Mouse (Mus musculus) midbrain, embryonic 15.5 days (tissue): ENCODE data around the gene 1700025G04Rik. TPM values are rescaled to one million over a fixed set of nuclear protein-coding genes. Genes with fewer than 3 reads are reported as not detected.

Experiments
- ATAC-seq: fragments of 200-750 bp; cut with Nextera tagmentation; replicated peaks from 2 replicates; pipeline ENCODE4 v1.8.0; 2017; ENCODE audit warnings: moderate TSS enrichment
- H3K27ac ChIP-seq: fragments of 300-500 bp; sonication (generic); 2 replicates; pipeline ENCODE4 v1.5.1; 2015; ENCODE audit warnings: mild to moderate bottlenecking, inconsistent platforms
- H3K27me3 ChIP-seq: fragments of 300-500 bp; sonication (generic); replicated peaks from 2 replicates; pipeline ENCODE4 v1.6.1; 2015; ENCODE audit warnings: inconsistent platforms
- H3K36me3 ChIP-seq: fragments of 300-500 bp; sonication (generic); replicated peaks from 2 replicates; pipeline ENCODE4 v1.6.1; 2015; ENCODE audit warnings: inconsistent platforms
- H3K4me1 ChIP-seq: fragments of 300-500 bp; sonication (generic); 2 replicates; pipeline ENCODE4 v1.6.1; 2015; ENCODE audit warnings: inconsistent platforms
- H3K4me2 ChIP-seq: fragments of 300-500 bp; sonication (generic); 2 replicates; pipeline ENCODE4 v1.6.1; 2015; ENCODE audit warnings: inconsistent platforms, mild to moderate bottlenecking, moderate library complexity
- H3K4me3 ChIP-seq: fragments of 300-500 bp; sonication (generic); 2 replicates; pipeline ENCODE4 v1.5.1; 2015; ENCODE audit warnings: mild to moderate bottlenecking, inconsistent platforms
- H3K9ac ChIP-seq: fragments of 300-500 bp; sonication (generic); 2 replicates; pipeline ENCODE4 v1.6.1; 2015; ENCODE audit warnings: mild to moderate bottlenecking, inconsistent platforms
- H3K9me3 ChIP-seq: fragments of 300-500 bp; sonication (generic); 2 replicates; pipeline ENCODE4 v1.6.1; 2016; ENCODE audit warnings: inconsistent platforms
- WGBS: fragments of 180-500 bp; shearing (Covaris S2); methylation state at CpG from one replicate; pipeline ENCODE4 v1.1.7; 2015; ENCODE audit warnings: mixed read lengths; 5-methylcytosine and 5-hydroxymethylcytosine counted together
- polyA plus RNA-seq: library from polyadenylated mRNA; unstranded; fragments of >200 nt; fragmentation: Nextera tagmentation; extraction: Ambion mirVana; gene quantifications from 2 replicates; pipeline ENCODE4 v1.2.1, GENCODE M21; 2015

Gene 1700025G04Rik
- polyA plus RNA-seq, 1 experiment from 2014 or later: 34.6 TPM

DNA sequence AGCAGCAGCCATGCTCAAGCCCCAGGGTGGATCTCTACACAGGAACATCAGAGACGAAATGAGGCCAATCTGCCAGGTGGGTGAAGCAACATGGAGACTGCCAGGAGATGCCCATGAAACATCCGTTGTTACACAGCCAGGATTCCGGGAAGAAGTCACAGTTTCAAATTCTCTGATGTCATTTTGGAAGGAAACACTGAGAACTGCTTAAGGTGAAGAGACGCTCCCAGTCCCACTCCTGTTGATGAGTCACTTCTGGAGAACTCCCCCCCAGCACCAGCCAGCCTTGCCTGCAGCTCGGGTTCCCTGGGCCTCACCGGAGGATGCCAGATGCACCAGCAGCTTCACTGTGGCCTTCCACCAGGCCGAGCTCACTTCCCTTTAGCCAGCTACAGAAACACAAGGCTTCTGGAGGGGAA, 90.5 kb downstream of the 1700025G04Rik start:
- WGBS: 79% methylated on average over 7 of the region's 7 CpGs
- ATAC-seq: no peak
- Histone ChIP-seq H3K9ac (no peak overlapping the region), H3K4me3 (no peak overlapping the region), H3K4me2 (no peak overlapping the region), H3K9me3 (no peaks in the 10 kb centered on the region), H3K36me3 (no peaks in the 10 kb centered on the region), H3K27me3 (no peaks in the 10 kb centered on the region), H3K4me1 (peaks cover 19% of the 10 kb centered on the region), H3K27ac (no peak overlapping the region)

DNA sequence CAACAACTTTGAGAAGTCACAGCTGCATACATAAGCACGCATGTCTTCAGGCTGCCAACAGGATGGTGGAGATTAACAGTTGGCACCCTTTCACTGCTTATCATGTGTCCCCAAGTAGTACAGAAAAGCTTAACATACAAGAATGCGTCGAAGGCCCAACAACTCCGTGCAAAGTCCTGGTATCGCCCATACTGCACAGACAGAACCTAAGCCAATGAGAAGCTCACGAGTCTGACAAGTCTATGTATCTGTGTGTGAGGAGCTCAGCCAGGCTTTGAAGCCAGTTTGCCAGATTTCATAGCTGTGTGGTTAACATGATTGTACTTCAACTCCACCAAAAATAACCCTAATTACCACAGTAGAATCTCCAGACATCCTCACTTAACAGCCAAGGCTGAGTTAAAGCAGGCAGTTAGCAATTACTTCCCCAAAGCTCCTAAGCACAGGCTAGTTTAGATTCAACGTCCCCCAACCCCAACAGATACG, 91.2 kb downstream of the 1700025G04Rik start:
- no peaks in the 10 kb centered on the region for H3K9me3 ChIP-seq
- WGBS: 79% methylated on average over 8 of the region's 8 CpGs
- no peak for ATAC-seq
- H3K27ac ChIP-seq: no peak overlapping the region
- peaks cover 17% of the 10 kb centered on the region for H3K4me1 ChIP-seq
- no peak overlapping the region for H3K4me2 ChIP-seq
- no peak overlapping the region for H3K9ac ChIP-seq
- no peaks in the 10 kb centered on the region for H3K27me3 ChIP-seq
- H3K4me3 ChIP-seq: no peak overlapping the region
- H3K36me3 ChIP-seq: no peaks in the 10 kb centered on the region

- Histone ChIP-seq H3K27ac (no peak overlapping the region), H3K4me1 (peaks cover 15% of the 10 kb centered on the region), H3K36me3 (no peaks in the 10 kb centered on the region), H3K4me2 (no peak overlapping the region), H3K27me3 (no peaks in the 10 kb centered on the region), H3K9ac (no peak overlapping the region), H3K4me3 (no peak overlapping the region), H3K9me3 (no peaks in the 10 kb centered on the region)
- no peak for ATAC-seq
- WGBS: 92% methylated on average over 7 of the region's 7 CpGs
Measured at GRCm38 (mm10) chr1:151997591-151997990, 92.3 kb downstream of the 1700025G04Rik start.

DNA sequence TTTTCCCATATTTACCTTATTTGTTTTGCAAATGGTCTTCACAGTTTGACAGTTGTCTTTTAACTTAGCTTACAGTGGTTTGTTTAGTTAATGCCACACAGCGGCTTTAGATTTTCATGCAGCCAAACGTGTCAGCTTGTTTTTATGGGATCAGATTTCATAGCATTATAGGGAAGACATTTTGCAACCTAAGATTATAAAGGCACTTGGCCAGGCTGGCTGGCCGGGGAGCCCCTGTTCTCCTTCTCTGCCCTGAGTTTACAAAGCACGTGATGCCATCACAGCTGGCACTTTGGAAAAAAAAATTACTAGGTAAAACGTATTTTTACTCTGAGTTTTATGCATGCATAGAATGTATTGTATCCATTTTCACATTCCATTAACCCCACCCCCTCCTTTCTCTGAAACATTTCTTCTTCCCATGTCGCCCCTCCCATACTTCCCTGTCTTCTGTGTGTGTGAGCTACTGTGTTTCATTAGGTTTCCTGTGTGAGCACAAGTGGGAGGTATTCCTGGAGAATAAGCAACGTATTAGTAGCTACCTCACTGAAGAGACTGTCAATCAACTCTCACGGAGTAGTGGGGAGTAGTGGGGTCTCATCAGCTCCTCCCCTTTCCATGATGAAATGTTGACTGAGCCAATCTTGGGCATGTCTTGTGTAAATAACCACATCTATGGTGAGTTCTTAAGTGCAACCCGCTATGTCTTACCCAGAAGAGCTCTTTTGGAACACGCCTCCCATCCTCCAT, 93.8 kb downstream of the 1700025G04Rik start:
- Histone ChIP-seq H3K9ac (no peak overlapping the region), H3K4me2 (no peak overlapping the region), H3K27ac (no peak overlapping the region), H3K36me3 (no peaks in the 10 kb centered on the region), H3K27me3 (no peaks in the 10 kb centered on the region), H3K4me1 (peaks cover 15% of the 10 kb centered on the region), H3K9me3 (no peaks in the 10 kb centered on the region), H3K4me3 (no peak overlapping the region)
- no peak for ATAC-seq
- WGBS: 70% methylated on average over 10 of the region's 10 CpGs

DNA sequence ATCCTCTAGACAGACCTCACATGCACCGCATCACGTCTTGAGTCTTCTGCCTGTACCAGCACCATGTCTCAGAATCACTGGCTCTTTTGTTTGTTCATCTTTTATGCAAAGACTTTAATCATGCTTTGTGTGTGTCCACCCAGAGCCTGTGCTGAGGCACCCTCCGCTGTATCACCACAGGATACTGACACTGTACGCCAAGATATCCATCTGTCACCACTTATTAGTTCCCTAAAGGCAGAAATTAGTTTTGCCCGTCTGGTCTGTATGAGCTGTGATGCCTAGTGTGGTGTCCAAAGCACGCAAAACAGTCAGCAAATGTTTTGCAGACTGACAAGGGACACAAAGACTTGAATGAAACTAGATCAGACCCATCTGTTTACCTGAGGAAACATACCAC, 95.7 kb downstream of the 1700025G04Rik start:
- Histone ChIP-seq H3K4me2 (no peak overlapping the region), H3K36me3 (no peaks in the 10 kb centered on the region), H3K4me1 (peaks cover 10% of the 10 kb centered on the region), H3K27me3 (no peaks in the 10 kb centered on the region), H3K9ac (no peak overlapping the region), H3K9me3 (no peaks in the 10 kb centered on the region), H3K27ac (peak overlapping the region; percentile 50; the same call in 1 of the 2 replicates), H3K4me3 (no peak overlapping the region)
- ATAC-seq: no peak
- WGBS: 36% methylated on average over 6 of the region's 6 CpGs

DNA sequence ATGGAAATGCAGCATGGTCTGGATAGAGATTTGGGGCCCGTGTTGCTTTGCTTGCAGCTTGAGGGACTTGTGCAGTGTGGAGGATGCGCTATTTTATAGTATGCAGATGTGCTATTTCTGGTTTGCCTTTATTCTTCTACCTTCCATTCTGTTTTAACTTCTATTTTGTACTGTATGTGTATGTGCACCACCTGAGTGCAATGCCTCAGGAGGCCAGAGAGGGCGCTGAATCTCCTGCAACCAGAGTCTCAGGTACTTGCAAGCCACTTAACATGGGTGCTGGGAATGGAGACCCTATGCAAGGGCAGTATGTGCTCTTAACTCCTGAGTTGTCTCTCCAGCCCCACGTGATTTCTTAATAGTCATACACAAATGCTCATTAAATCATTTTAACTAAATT, 98.4 kb downstream of the 1700025G04Rik start:
- no peak overlapping the region for H3K4me3 ChIP-seq
- no peak overlapping the region for H3K9ac ChIP-seq
- H3K27ac ChIP-seq: no peak overlapping the region
- no peaks in the 10 kb centered on the region for H3K9me3 ChIP-seq
- H3K36me3 ChIP-seq: no peaks in the 10 kb centered on the region
- no peak for ATAC-seq
- no peaks in the 10 kb centered on the region for H3K27me3 ChIP-seq
- no peak overlapping the region for H3K4me2 ChIP-seq
- 89% methylated on average over 4 of the region's 4 CpGs for WGBS
- H3K4me1 ChIP-seq: peaks cover 4% of the 10 kb centered on the region

- no peak for ATAC-seq
- Histone ChIP-seq H3K27me3 (no peaks in the 10 kb centered on the region), H3K4me3 (no peak overlapping the region), H3K36me3 (no peaks in the 10 kb centered on the region), H3K9me3 (no peaks in the 10 kb centered on the region), H3K4me2 (no peak overlapping the region), H3K27ac (no peak overlapping the region), H3K9ac (no peak overlapping the region), H3K4me1 (peaks cover 10% of the 10 kb centered on the region)
- WGBS: 88% methylated on average over 4 of the region's 4 CpGs
Measured at GRCm38 (mm10) chr1:151990615-151991014, 99.3 kb downstream of the 1700025G04Rik start.

DNA sequence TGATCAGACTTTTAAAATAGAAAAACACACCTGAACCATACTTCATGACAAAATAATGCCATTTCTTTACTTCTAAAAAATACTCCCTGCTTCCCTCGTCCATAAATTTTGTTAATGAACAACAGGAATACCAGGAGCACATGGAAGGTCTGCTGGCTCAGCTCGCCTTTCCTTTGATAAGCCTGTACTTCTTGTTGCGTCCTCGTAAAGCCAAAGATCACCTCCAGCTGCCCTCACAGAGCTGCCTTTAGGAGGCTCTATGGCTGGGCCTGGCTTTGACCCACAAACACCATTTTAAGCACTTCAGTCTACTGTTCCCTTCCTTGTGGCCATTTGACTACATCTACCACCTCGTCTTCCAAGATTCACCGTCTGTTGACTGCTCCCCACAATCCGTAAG, 101.2 kb downstream of the 1700025G04Rik start:
- H3K36me3 ChIP-seq: no peaks in the 10 kb centered on the region
- H3K9me3 ChIP-seq: no peaks in the 10 kb centered on the region
- H3K4me3 ChIP-seq: no peak overlapping the region
- H3K9ac ChIP-seq: no peak overlapping the region
- peaks cover 24% of the 10 kb centered on the region for H3K4me1 ChIP-seq
- H3K27ac ChIP-seq: no peak overlapping the region
- no peak overlapping the region for H3K4me2 ChIP-seq
- no peak for ATAC-seq
- WGBS: 92% methylated on average over 7 of the region's 7 CpGs
- H3K27me3 ChIP-seq: no peaks in the 10 kb centered on the region

DNA sequence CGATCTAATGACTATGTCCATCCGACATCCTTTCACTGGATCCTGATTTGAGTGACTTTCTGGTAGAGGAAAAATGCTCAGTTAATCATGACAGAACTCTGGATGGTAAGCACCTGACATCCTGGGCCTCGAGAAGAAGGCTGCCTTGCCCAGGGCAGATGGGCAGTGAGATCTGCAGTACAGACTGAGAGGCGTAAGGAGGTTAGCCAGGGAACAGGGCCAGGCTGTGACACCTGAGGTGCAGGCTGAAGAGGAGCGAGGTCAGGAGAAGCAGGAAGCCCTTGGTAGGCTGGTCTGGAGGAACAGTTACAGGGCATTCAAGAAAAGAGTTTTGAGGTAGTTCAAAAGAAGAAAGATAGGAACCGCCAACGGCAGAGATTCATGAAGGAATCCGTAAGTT, 101.9 kb downstream of the 1700025G04Rik start:
- ATAC-seq: no peak
- no peaks in the 10 kb centered on the region for H3K36me3 ChIP-seq
- H3K27me3 ChIP-seq: no peaks in the 10 kb centered on the region
- no peak overlapping the region for H3K9ac ChIP-seq
- WGBS: 86% methylated on average over 8 of the region's 8 CpGs
- H3K9me3 ChIP-seq: no peaks in the 10 kb centered on the region
- no peak overlapping the region for H3K4me3 ChIP-seq
- no peak overlapping the region for H3K4me2 ChIP-seq
- no peak overlapping the region for H3K27ac ChIP-seq
- H3K4me1 ChIP-seq: peaks cover 25% of the 10 kb centered on the region

GRCm38 (mm10) chr1:151986024-151986778, 103.7 kb downstream of the 1700025G04Rik start:
- Histone ChIP-seq H3K27ac (no peak overlapping the region), H3K4me1 (peaks cover 25% of the 10 kb centered on the region), H3K9me3 (no peaks in the 10 kb centered on the region), H3K9ac (no peak overlapping the region), H3K4me3 (no peak overlapping the region), H3K36me3 (no peaks in the 10 kb centered on the region), H3K27me3 (no peaks in the 10 kb centered on the region), H3K4me2 (no peak overlapping the region)
- ATAC-seq: no peak
- WGBS: 73% methylated on average over 11 of the region's 11 CpGs

DNA sequence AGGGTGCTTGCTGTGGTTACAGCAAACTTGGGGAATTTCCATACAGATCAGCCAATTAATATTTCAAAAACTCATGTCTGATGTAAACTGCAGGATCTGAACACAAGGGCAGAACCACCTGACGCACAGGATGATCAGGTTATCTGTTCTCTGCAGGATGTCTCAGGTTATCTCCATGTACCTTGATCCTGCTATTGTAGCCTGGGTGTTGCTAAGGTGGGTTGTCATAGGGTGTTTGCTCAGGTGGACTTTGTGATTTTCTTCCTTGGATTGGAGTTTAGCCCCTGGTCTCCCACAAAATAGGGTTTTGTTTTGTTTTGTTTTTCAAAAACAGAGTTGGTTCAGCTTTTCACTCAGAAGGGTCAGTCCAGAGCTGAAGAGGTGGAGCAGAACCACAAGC, 104.9 kb downstream of the 1700025G04Rik start:
- Histone ChIP-seq H3K9me3 (no peaks in the 10 kb centered on the region), H3K4me3 (no peak overlapping the region), H3K4me1 (peaks cover 29% of the 10 kb centered on the region), H3K9ac (no peak overlapping the region), H3K27me3 (no peaks in the 10 kb centered on the region), H3K4me2 (no peak overlapping the region), H3K36me3 (no peaks in the 10 kb centered on the region), H3K27ac (no peak overlapping the region)
- WGBS: 73% methylated on average over 1 of the region's 1 CpGs
- no peak for ATAC-seq

GRCm38 (mm10) chr1:151983991-151984390, 105.9 kb downstream of the 1700025G04Rik start:
- Histone ChIP-seq H3K27me3 (no peaks in the 10 kb centered on the region), H3K27ac (peak overlapping the region; percentile 66), H3K4me1 (peaks cover 29% of the 10 kb centered on the region), H3K9me3 (no peaks in the 10 kb centered on the region), H3K9ac (no peak overlapping the region), H3K4me2 (no peak overlapping the region), H3K4me3 (no peak overlapping the region), H3K36me3 (no peaks in the 10 kb centered on the region)
- 13% methylated on average over 4 of the region's 4 CpGs for WGBS
- no peak for ATAC-seq
